Mouse (Mus musculus): ENCODE measurements at regions not wholly inside any gene's neighbourhood (a gene's known extent, or its start where the extent isn't known, plus 50 kb on each side); places are given as distances from the start of the nearest gene placed in this dataset.
A peak's percentile ranks its signal among the peaks of the same experiment; 100 is the strongest.

GRCm38 (mm10) chr13:43864153-43864861 is 79.7 kb downstream of the Cd83 start:
- no peak for TF ChIP-seq EP300 (IDR thresholded peaks at IDR 0.05; ENCODE audit: low read depth)
- TF ChIP-seq CTCF (IDR thresholded peaks at IDR 0.05; ENCODE audit: low read depth) = peak; percentile 100
